Mouse (Mus musculus): ENCODE measurements around the gene Rab25. TPM values are rescaled to one million over a fixed set of nuclear protein-coding genes. Genes with fewer than 3 reads are reported as not detected.

The Rab25 gene
- polyA plus RNA-seq, 1 experiment: 184 TPM

GRCm38 (mm10) chr3:88555731-88556130 lies 7.6 kb upstream of the Rab25 start:
- H3K4me1 ChIP-seq (ENCODE audit: control insufficient read depth, insufficient read depth, insufficient read length, low read length): peaks cover 6% of the 10 kb centered on the region; the same call in 1 of the 2 replicates
- H3K27me3 ChIP-seq (ENCODE audit: control insufficient read depth, insufficient read depth, low read length): no peaks in the 10 kb centered on the region
- H3K36me3 ChIP-seq (ENCODE audit: control insufficient read depth, insufficient read depth, low read length): peaks cover 35% of the 10 kb centered on the region
- no peak overlapping the region for H3K27ac ChIP-seq (ENCODE audit: insufficient read depth, low read depth, low read length)
- no peak overlapping the region for H3K4me3 ChIP-seq (ENCODE audit: low read depth, low read length)
- WGBS: 91% methylated on average over 6 of the region's 6 CpGs
- TF ChIP-seq POLR2A (IDR thresholded peaks at IDR 0.05; ENCODE audit: low read depth, low read length): no peak
- TF ChIP-seq CTCF (IDR thresholded peaks at IDR 0.05; ENCODE audit: extremely low read depth, insufficient read length, insufficient replicate concordance, low read depth, low read length): no peak

GRCm38 (mm10) chr3:88555069-88555605 lies 7.0 kb upstream of the Rab25 start:
- WGBS: 96% methylated on average over 5 of the region's 5 CpGs
- Histone ChIP-seq H3K27ac (ENCODE audit: insufficient read depth, low read depth, low read length) (no peak overlapping the region), H3K36me3 (ENCODE audit: control insufficient read depth, insufficient read depth, low read length) (peaks cover 30% of the 10 kb centered on the region), H3K27me3 (ENCODE audit: control insufficient read depth, insufficient read depth, low read length) (no peaks in the 10 kb centered on the region), H3K4me3 (ENCODE audit: low read depth, low read length) (no peak overlapping the region), H3K4me1 (ENCODE audit: control insufficient read depth, insufficient read depth, insufficient read length, low read length) (peaks cover 8% of the 10 kb centered on the region; the same call in 1 of the 2 replicates)
- TF ChIP-seq CTCF (IDR thresholded peaks at IDR 0.05; ENCODE audit: extremely low read depth, insufficient read length, insufficient replicate concordance, low read depth, low read length) (no peak), POLR2A (IDR thresholded peaks at IDR 0.05; ENCODE audit: low read depth, low read length) (no peak)

DNA sequence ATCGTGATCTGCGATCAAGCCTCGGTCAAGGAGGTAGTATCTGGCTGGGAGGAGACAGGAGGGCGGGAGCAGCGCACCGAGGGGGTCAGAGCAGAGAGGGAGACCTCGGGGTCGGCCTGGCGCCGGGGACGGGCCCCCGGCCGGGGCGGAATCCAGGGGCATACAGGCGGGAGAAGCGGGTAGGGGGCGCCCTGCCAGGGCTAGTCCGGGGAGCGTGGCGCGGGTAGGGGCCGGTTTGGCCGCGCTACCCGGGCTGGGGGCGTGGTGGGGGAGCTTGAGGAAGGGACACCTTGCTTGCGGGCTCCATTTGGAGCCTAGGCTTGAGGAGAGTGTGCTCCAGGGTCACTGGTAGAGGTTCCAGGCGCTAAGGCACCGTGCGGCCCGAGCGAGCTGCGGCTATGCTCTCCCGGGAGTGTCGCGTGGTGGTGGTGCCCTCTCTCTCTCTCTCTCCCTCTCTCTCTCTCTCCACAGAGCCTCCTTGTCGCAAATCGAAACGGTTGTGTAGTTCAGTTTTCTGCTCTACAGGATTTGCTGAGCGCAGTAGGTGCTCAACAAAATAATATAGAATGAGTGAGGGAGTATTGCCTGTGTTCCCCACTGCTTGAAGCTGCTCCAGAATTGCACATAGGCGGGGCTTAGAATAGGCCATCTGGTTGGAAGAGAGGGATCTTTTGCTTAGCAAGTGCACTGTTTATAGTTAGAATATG lies 5.9 kb upstream of the Rab25 start:
- TF ChIP-seq POLR2A (IDR thresholded peaks at IDR 0.05; ENCODE audit: low read depth, low read length) (no peak), CTCF (IDR thresholded peaks at IDR 0.05; ENCODE audit: extremely low read depth, insufficient read length, insufficient replicate concordance, low read depth, low read length) (0 out of 2 replicates have a peak, but pooled peaks have one; percentile 3)
- H3K27me3 ChIP-seq (ENCODE audit: control insufficient read depth, insufficient read depth, low read length): no peaks in the 10 kb centered on the region
- whole genome bisulfite sequencing: 2% methylated on average over 41 of the region's 41 CpGs
- H3K36me3 ChIP-seq (ENCODE audit: control insufficient read depth, insufficient read depth, low read length): peaks cover 19% of the 10 kb centered on the region; the same call in 1 of the 2 replicates
- peak overlapping the region; percentile 72 for H3K4me3 ChIP-seq (ENCODE audit: low read depth, low read length)
- peaks cover 8% of the 10 kb centered on the region; the same call in 1 of the 2 replicates for H3K4me1 ChIP-seq (ENCODE audit: control insufficient read depth, insufficient read depth, insufficient read length, low read length)
- peak overlapping the region; percentile 25 for H3K27ac ChIP-seq (ENCODE audit: insufficient read depth, low read depth, low read length)

DNA sequence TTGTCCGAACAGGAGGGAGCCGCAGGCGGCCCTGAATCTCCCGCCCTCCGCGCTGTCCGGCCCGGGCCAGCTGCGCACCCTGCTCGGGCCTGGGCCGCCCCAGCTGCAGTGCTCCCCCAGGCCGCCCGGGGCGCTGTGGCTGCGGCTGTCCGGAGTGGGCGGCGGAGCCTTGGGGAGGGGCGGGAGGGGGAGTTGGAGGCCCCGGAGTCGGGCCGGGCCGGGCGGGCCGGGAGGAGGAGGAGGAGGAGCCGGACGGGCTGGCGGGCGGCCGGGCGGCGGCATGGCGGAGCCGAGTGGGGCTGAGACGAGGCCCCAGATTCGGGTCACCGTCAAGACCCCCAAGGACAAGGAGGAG lies 5.4 kb upstream of the Rab25 start, which contains the start of gene Ubqln4:
TSS of gene Ubqln4 (plus strand) at position 234 of the 355 bp plus-strand sequence.
- H3K4me1 ChIP-seq (ENCODE audit: control insufficient read depth, insufficient read depth, insufficient read length, low read length): peaks cover 11% of the 10 kb centered on the region
- H3K4me3 ChIP-seq (ENCODE audit: low read depth, low read length): peak within 1 kb of the TSS; percentile 72
- TF ChIP-seq CTCF (IDR thresholded peaks at IDR 0.05; ENCODE audit: extremely low read depth, insufficient read length, insufficient replicate concordance, low read depth, low read length) (peak; percentile 66; the same call in 1 of the 2 replicates), POLR2A (IDR thresholded peaks at IDR 0.05; ENCODE audit: low read depth, low read length) (peak; percentile 73; the same call in 1 of the 2 replicates)
- peaks cover 19% of the 10 kb centered on the region; the same call in 1 of the 2 replicates for H3K36me3 ChIP-seq (ENCODE audit: control insufficient read depth, insufficient read depth, low read length)
- H3K27me3 ChIP-seq (ENCODE audit: control insufficient read depth, insufficient read depth, low read length): no peaks in the 10 kb centered on the region
- 1% methylated on average over 35 of the region's 37 CpGs for WGBS
- H3K27ac ChIP-seq (ENCODE audit: insufficient read depth, low read depth, low read length): peak within 1 kb of the TSS; percentile 96

- H3K27ac ChIP-seq (ENCODE audit: insufficient read depth, low read depth, low read length): peak within 1 kb of the TSS; percentile 96
- H3K27me3 ChIP-seq (ENCODE audit: control insufficient read depth, insufficient read depth, low read length): no peaks in the 10 kb centered on the region
- under 1% methylated on average over 48 of the region's 48 CpGs for WGBS
- H3K4me3 ChIP-seq (ENCODE audit: low read depth, low read length): peak within 1 kb of the TSS; percentile 72
- peaks cover 15% of the 10 kb centered on the region; the same call in 1 of the 2 replicates for H3K36me3 ChIP-seq (ENCODE audit: control insufficient read depth, insufficient read depth, low read length)
- H3K4me1 ChIP-seq (ENCODE audit: control insufficient read depth, insufficient read depth, insufficient read length, low read length): peaks cover 13% of the 10 kb centered on the region
- no peak for TF ChIP-seq CTCF (IDR thresholded peaks at IDR 0.05; ENCODE audit: extremely low read depth, insufficient read length, insufficient replicate concordance, low read depth, low read length)
- TF ChIP-seq POLR2A (IDR thresholded peaks at IDR 0.05; ENCODE audit: low read depth, low read length): peak; percentile 69
Measured at GRCm38 (mm10) chr3:88552676-88553524, 4.8 kb upstream of the Rab25 start, which contains the start of gene Lamtor2. Gene Lamtor2 (minus strand): TSS chr3:88553074.

DNA sequence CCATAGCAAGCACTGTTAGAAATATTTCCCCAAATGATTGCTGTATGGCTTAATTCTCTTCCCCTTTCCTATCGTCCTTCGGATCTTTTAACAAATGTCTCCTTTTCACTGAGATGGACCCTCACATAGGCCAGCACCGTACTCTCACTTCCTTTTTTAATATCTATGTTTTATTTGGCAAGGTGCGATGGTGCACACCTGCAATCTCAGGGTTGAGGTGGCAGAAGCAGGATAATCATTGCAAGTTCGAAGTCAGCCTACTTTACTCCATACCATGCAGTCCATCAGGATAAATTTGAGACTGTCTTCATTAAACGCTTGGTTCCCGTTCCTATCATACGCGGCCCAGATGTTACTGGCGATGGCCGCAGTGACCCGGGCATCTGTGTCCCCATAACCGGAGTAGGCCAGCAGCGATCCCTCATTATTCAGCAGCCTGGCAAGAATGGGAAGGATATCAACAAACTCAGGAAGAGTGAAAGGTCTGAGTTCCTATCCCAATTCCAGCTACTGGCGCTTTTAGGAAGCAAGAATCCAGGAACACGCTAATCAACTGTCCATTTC lies 4.1 kb upstream of the Rab25 start:
- Histone ChIP-seq H3K36me3 (ENCODE audit: control insufficient read depth, insufficient read depth, low read length) (peaks cover 14% of the 10 kb centered on the region; the same call in 1 of the 2 replicates), H3K4me1 (ENCODE audit: control insufficient read depth, insufficient read depth, insufficient read length, low read length) (peaks cover 14% of the 10 kb centered on the region), H3K4me3 (ENCODE audit: low read depth, low read length) (peak overlapping the region; percentile 72), H3K27ac (ENCODE audit: insufficient read depth, low read depth, low read length) (peak overlapping the region; percentile 72), H3K27me3 (ENCODE audit: control insufficient read depth, insufficient read depth, low read length) (no peaks in the 10 kb centered on the region)
- no peak for TF ChIP-seq CTCF (IDR thresholded peaks at IDR 0.05; ENCODE audit: extremely low read depth, insufficient read length, insufficient replicate concordance, low read depth, low read length)
- TF ChIP-seq POLR2A (IDR thresholded peaks at IDR 0.05; ENCODE audit: low read depth, low read length): no peak
- WGBS: 3% methylated on average over 16 of the region's 16 CpGs
